Mouse (Mus musculus): Measurements from ENCODE around the gene Ripply1. TPM values are rescaled to one million over a fixed set of nuclear protein-coding genes. Genes with fewer than 3 reads are reported as not detected.

The Ripply1 gene
- polyA plus RNA-seq, 1 experiment from 2014 or later, result not detected

GRCm38 (mm10) chrX:139797875-139798274 lies 15.7 kb upstream of the Ripply1 start:
- WGBS, result 83% methylated on average over 9 of the region's 9 CpGs
- no peaks in the 10 kb centered on the region for H3K4me1 ChIP-seq (ENCODE audit: control insufficient read depth, insufficient read depth, low read length)
- H3K4me2 ChIP-seq (ENCODE audit: low read depth, low read length), result no peak overlapping the region
- H3K27ac ChIP-seq (replicated peaks; ENCODE audit: low read depth, low read length), result no peak overlapping the region
- no peaks in the 10 kb centered on the region for H3K36me3 ChIP-seq (replicated peaks; ENCODE audit: control insufficient read depth, insufficient read depth, low read depth, low read length)
- H3K27me3 ChIP-seq (ENCODE audit: control insufficient read depth, insufficient read depth, low read length), result no peaks in the 10 kb centered on the region
- DNase-seq (ENCODE audit: low spot score), result no peak
- H3K9me3 ChIP-seq (replicated peaks; ENCODE audit: control insufficient read depth, low read length), result no peaks in the 10 kb centered on the region
- no peak overlapping the region for H3K4me3 ChIP-seq (ENCODE audit: low read depth, low read length)
- no peak overlapping the region for H3K9ac ChIP-seq (replicated peaks; ENCODE audit: low read length)
- no peak for ATAC-seq (replicated peaks; ENCODE audit: insufficient number of reproducible peaks, low FRiP score, low TSS enrichment, low read depth)

DNA sequence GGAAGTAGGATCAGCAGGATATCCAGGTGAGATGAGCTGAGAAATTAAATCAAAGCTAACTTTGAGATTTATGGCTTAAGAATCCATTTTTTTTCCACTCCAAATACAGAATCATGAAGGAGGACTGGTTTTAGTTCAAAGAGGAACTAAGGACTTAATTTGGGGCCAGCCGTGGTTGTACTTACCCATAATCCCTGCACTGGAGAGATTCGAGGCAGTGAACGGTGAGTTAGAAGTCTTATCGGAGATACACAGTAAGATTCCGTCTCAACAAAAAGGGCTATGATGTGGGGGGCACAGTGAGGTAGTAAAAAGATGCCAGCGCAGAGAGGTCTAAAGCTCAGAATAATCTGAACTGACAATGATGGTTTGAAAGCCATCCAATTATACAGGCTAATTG lies 13.9 kb upstream of the Ripply1 start:
- Histone ChIP-seq H3K4me1 (ENCODE audit: control insufficient read depth, insufficient read depth, low read length) (no peaks in the 10 kb centered on the region), H3K36me3 (replicated peaks; ENCODE audit: control insufficient read depth, insufficient read depth, low read depth, low read length) (no peaks in the 10 kb centered on the region), H3K4me2 (ENCODE audit: low read depth, low read length) (no peak overlapping the region), H3K4me3 (ENCODE audit: low read depth, low read length) (no peak overlapping the region), H3K9me3 (replicated peaks; ENCODE audit: control insufficient read depth, low read length) (no peaks in the 10 kb centered on the region), H3K9ac (replicated peaks; ENCODE audit: low read length) (no peak overlapping the region), H3K27me3 (ENCODE audit: control insufficient read depth, insufficient read depth, low read length) (no peaks in the 10 kb centered on the region), H3K27ac (replicated peaks; ENCODE audit: low read depth, low read length) (no peak overlapping the region)
- WGBS, result 78% methylated on average over 6 of the region's 6 CpGs
- no peak for ATAC-seq (replicated peaks; ENCODE audit: insufficient number of reproducible peaks, low FRiP score, low TSS enrichment, low read depth)
- no peak for DNase-seq (ENCODE audit: low spot score)

DNA sequence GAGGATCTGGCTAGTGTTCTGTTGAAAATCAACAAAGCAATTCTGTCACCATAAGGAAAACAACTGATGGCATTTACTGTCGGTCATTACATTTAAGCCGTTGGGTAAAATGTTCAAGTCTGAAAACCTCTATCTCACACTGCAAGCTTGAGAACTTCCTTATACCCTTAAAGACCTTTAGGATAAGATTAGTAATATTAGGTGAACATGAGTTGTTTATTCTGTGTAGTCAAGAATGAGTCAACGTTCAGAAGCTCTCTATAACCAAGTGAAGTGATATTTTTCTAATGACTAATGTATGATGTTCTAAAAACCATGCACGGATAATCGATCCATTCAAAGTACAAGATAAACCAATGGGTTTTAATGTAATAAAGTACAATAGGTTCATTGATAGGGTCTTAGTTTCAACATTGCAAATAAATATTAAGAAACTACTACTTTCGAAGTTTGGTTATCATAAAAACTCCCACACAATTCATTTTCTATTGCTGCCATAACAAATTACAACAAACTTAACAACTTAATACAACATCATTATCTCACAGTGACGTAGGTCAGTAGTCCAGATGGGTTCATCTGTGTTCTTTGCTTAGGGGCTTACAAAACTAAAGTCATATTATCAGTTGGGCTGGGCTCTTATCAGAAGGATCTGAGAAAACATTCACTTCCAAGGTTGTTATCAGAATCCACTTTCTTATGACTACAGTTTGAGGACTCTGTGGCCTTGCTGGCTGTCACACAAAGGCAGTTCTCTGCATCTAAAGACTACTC lies 12.1 kb upstream of the Ripply1 start:
- Histone ChIP-seq H3K27ac (replicated peaks; ENCODE audit: low read depth, low read length) (no peak overlapping the region), H3K4me2 (ENCODE audit: low read depth, low read length) (no peak overlapping the region), H3K9ac (replicated peaks; ENCODE audit: low read length) (no peak overlapping the region), H3K9me3 (replicated peaks; ENCODE audit: control insufficient read depth, low read length) (no peaks in the 10 kb centered on the region), H3K4me3 (ENCODE audit: low read depth, low read length) (no peak overlapping the region), H3K36me3 (replicated peaks; ENCODE audit: control insufficient read depth, insufficient read depth, low read depth, low read length) (no peaks in the 10 kb centered on the region), H3K4me1 (ENCODE audit: control insufficient read depth, insufficient read depth, low read length) (no peaks in the 10 kb centered on the region), H3K27me3 (ENCODE audit: control insufficient read depth, insufficient read depth, low read length) (no peaks in the 10 kb centered on the region)
- whole genome bisulfite sequencing, result 83% methylated on average over 7 of the region's 7 CpGs
- ATAC-seq (replicated peaks; ENCODE audit: insufficient number of reproducible peaks, low FRiP score, low TSS enrichment, low read depth), result no peak
- DNase-seq (ENCODE audit: low spot score), result no peak

DNA sequence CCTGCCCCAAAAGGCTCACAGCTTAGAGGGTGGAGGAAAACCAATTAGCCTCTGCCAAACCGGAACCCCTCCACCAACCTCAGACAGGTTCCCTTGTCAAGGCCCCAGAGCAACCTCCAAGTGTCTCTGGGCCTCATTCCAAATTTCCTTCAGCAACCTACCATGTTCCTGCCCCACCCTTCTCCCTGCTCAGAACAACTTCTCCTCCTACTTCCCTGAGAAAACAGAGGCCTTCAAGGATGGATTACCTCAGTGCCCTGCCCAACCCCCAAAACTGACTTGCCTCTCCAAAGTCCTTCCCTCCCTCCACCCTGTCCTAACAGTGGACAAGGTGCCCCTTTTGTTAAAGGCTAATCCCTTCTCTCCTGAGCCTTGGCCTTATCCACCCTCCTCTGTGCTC lies 3.6 kb upstream of the Ripply1 start:
- ATAC-seq (replicated peaks; ENCODE audit: insufficient number of reproducible peaks, low FRiP score, low TSS enrichment, low read depth) (no peak), DNase-seq (ENCODE audit: low spot score) (no peak)
- Histone ChIP-seq H3K4me3 (ENCODE audit: low read depth, low read length) (no peak overlapping the region), H3K27me3 (ENCODE audit: control insufficient read depth, insufficient read depth, low read length) (no peaks in the 10 kb centered on the region; the same call in 1 of the 2 replicates), H3K27ac (replicated peaks; ENCODE audit: low read depth, low read length) (no peak overlapping the region), H3K9ac (replicated peaks; ENCODE audit: low read length) (no peak overlapping the region), H3K4me2 (ENCODE audit: low read depth, low read length) (no peak overlapping the region), H3K36me3 (replicated peaks; ENCODE audit: control insufficient read depth, insufficient read depth, low read depth, low read length) (no peaks in the 10 kb centered on the region), H3K9me3 (replicated peaks; ENCODE audit: control insufficient read depth, low read length) (no peaks in the 10 kb centered on the region), H3K4me1 (ENCODE audit: control insufficient read depth, insufficient read depth, low read length) (no peaks in the 10 kb centered on the region)
- 43% methylated on average over 1 of the region's 1 CpGs for WGBS

DNA sequence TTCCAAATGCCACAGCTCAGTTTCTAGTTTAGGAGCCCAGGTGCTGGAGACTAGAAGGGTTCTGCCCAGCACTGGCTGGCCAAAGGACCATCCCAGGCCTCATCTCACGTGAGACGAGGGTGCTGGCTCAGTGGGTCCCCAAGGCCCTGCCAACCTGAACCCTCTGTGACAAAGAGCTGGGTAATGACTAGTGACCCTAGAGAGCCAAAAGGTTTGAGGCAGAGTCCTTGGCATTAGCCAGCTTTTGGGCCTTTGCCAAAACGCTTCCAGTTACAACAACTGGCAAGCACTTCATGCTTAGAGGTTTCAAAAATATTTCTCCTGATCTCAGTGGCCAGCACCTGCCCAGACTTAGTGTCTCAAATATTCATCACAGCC lies 881 bp upstream of the Ripply1 start:
- no peak overlapping the region for H3K9ac ChIP-seq (replicated peaks; ENCODE audit: low read length)
- H3K9me3 ChIP-seq (replicated peaks; ENCODE audit: control insufficient read depth, low read length), result no peaks in the 10 kb centered on the region
- H3K4me3 ChIP-seq (ENCODE audit: low read depth, low read length), result no peak overlapping the region
- no peaks in the 10 kb centered on the region for H3K4me1 ChIP-seq (ENCODE audit: control insufficient read depth, insufficient read depth, low read length)
- DNase-seq (ENCODE audit: low spot score) (no peak), ATAC-seq (replicated peaks; ENCODE audit: insufficient number of reproducible peaks, low FRiP score, low TSS enrichment, low read depth) (no peak)
- H3K4me2 ChIP-seq (ENCODE audit: low read depth, low read length), result no peak overlapping the region
- no peaks in the 10 kb centered on the region for H3K36me3 ChIP-seq (replicated peaks; ENCODE audit: control insufficient read depth, insufficient read depth, low read depth, low read length)
- no peak overlapping the region for H3K27ac ChIP-seq (replicated peaks; ENCODE audit: low read depth, low read length)
- no peaks in the 10 kb centered on the region; the same call in 1 of the 2 replicates for H3K27me3 ChIP-seq (ENCODE audit: control insufficient read depth, insufficient read depth, low read length)
- 52% methylated on average over 3 of the region's 3 CpGs for WGBS

DNA sequence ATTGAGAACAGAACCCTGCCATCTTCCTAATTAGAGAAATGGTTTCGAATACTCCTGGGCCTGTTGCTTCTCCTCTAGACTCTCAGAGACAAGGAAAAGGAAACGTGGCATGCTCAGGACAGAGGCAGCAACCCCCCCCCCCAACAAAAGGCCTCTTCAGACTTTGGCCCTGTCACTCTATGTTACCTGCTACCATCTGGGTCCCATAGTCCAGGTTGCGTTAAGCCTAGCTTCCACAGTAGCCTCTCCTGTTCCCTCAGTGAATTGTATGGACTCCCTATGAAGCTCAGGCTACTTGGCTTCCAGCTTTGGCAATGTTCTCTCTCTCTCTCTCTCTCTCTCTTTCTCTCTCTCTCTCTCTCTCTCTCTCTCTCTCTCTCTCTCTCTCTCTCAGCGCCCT lies 590 bp downstream of the Ripply1 start:
- Histone ChIP-seq H3K4me1 (ENCODE audit: control insufficient read depth, insufficient read depth, low read length) (no peaks in the 10 kb centered on the region), H3K9ac (replicated peaks; ENCODE audit: low read length) (no peak overlapping the region), H3K4me3 (ENCODE audit: low read depth, low read length) (no peak overlapping the region), H3K36me3 (replicated peaks; ENCODE audit: control insufficient read depth, insufficient read depth, low read depth, low read length) (no peaks in the 10 kb centered on the region), H3K4me2 (ENCODE audit: low read depth, low read length) (no peak overlapping the region), H3K27ac (replicated peaks; ENCODE audit: low read depth, low read length) (no peak overlapping the region), H3K9me3 (replicated peaks; ENCODE audit: control insufficient read depth, low read length) (no peaks in the 10 kb centered on the region), H3K27me3 (ENCODE audit: control insufficient read depth, insufficient read depth, low read length) (no peaks in the 10 kb centered on the region; the same call in 1 of the 2 replicates)
- ATAC-seq (replicated peaks; ENCODE audit: insufficient number of reproducible peaks, low FRiP score, low TSS enrichment, low read depth), result no peak
- no peak for DNase-seq (ENCODE audit: low spot score)
- 66% methylated on average over 4 of the region's 4 CpGs for WGBS

DNA sequence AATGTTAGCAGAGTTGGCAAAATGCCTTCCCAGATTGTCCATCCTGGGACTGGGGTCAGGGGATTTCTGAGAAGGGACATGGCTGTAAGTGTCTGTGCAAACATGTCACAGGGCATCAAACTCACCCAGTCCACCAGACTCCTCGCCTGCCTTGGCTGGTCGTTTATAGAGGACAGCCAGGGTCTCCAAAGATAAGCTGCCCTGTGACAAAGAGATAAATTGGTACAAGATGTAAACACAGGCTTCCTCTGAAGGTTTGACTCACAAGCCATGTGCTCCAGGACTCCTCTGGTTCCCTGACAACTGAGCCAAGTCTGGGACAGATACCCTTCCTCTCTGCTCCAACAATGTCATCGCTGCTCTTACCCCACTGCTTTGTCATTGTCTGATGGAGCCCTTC lies 1.2 kb downstream of the Ripply1 start:
- Histone ChIP-seq H3K9ac (replicated peaks; ENCODE audit: low read length) (no peak overlapping the region), H3K27ac (replicated peaks; ENCODE audit: low read depth, low read length) (no peak overlapping the region), H3K36me3 (replicated peaks; ENCODE audit: control insufficient read depth, insufficient read depth, low read depth, low read length) (no peaks in the 10 kb centered on the region), H3K4me1 (ENCODE audit: control insufficient read depth, insufficient read depth, low read length) (no peaks in the 10 kb centered on the region), H3K9me3 (replicated peaks; ENCODE audit: control insufficient read depth, low read length) (no peaks in the 10 kb centered on the region), H3K4me2 (ENCODE audit: low read depth, low read length) (no peak overlapping the region), H3K4me3 (ENCODE audit: low read depth, low read length) (no peak overlapping the region), H3K27me3 (ENCODE audit: control insufficient read depth, insufficient read depth, low read length) (no peaks in the 10 kb centered on the region; the same call in 1 of the 2 replicates)
- DNase-seq (ENCODE audit: low spot score), result no peak
- 64% methylated on average over 3 of the region's 3 CpGs for WGBS
- no peak for ATAC-seq (replicated peaks; ENCODE audit: insufficient number of reproducible peaks, low FRiP score, low TSS enrichment, low read depth)

DNA sequence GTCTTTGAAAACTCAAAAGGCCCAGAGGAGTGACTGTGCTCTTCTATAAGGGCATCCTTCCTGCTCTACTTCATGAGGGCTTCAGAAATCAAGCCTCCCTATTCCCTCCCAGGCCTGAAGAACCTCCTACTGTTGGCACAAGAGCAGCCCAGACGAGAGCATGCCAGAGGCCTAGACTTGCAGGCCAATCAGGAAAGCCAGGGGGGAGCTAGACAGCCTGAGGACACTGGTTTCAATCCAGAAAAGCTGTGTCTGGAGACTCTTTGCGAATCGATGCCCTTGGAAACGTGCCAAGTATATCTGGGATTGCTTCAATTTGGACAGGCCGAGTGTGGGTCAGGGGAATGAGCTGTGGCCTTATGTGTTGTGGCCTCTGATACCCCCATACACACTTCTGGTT lies 2.8 kb downstream of the Ripply1 start:
- Histone ChIP-seq H3K4me2 (ENCODE audit: low read depth, low read length) (no peak overlapping the region), H3K4me1 (ENCODE audit: control insufficient read depth, insufficient read depth, low read length) (no peaks in the 10 kb centered on the region), H3K9ac (replicated peaks; ENCODE audit: low read length) (no peak overlapping the region), H3K4me3 (ENCODE audit: low read depth, low read length) (no peak overlapping the region), H3K27me3 (ENCODE audit: control insufficient read depth, insufficient read depth, low read length) (no peaks in the 10 kb centered on the region; the same call in 1 of the 2 replicates), H3K9me3 (replicated peaks; ENCODE audit: control insufficient read depth, low read length) (no peaks in the 10 kb centered on the region), H3K27ac (replicated peaks; ENCODE audit: low read depth, low read length) (no peak overlapping the region), H3K36me3 (replicated peaks; ENCODE audit: control insufficient read depth, insufficient read depth, low read depth, low read length) (no peaks in the 10 kb centered on the region)
- DNase-seq (ENCODE audit: low spot score) (no peak), ATAC-seq (replicated peaks; ENCODE audit: insufficient number of reproducible peaks, low FRiP score, low TSS enrichment, low read depth) (no peak)
- 80% methylated on average over 5 of the region's 5 CpGs for WGBS

Data from embryonic facial prominence, embryonic 11.5 days (tissue).